Mouse (Mus musculus): Measurements from ENCODE around the gene S1pr5.
"Not testable (repeated sequence)": the region's sequence is repeated elsewhere in the genome, so short reads cannot be mapped to it uniquely, and the experiment has no call there.

S1pr5 gene

GRCm38 (mm10) chr9:21265611-21266010 is 17.4 kb upstream of the S1pr5 start:
- DNase-seq, result peak; percentile 42

DNA sequence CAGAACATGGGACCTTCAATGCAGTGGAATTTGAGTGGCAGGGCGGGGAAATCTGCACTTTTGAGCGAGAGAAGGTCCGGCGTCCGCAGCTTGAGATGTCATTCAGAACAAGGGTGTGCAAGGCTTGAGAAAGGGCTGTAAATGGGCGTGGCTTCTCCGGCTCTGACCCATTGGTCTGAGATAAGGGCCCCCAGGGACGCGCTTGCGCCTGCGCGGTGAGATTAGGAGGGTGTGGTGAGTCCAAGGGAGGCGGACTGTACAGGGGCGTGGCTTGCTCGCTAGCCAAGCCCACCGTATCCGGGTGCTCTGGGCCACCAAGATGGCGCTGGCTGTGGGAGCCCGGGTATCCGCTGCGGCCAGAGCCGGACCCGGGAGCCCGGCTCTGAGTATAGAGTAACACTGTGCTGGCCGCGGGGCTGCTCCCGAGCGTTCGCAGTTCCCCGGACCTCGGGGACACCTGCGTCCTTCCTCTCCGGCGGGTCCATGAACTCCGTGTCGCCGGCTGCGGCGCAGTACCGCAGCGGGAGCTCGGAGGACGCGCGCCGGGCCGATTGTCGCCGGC is 16.8 kb upstream of the S1pr5 start, which contains the start of gene Atg4d:
TSS of gene Atg4d (plus strand) at position 294 of the 562 bp plus-strand sequence.
- DNase-seq, result peak; percentile 99

DNA sequence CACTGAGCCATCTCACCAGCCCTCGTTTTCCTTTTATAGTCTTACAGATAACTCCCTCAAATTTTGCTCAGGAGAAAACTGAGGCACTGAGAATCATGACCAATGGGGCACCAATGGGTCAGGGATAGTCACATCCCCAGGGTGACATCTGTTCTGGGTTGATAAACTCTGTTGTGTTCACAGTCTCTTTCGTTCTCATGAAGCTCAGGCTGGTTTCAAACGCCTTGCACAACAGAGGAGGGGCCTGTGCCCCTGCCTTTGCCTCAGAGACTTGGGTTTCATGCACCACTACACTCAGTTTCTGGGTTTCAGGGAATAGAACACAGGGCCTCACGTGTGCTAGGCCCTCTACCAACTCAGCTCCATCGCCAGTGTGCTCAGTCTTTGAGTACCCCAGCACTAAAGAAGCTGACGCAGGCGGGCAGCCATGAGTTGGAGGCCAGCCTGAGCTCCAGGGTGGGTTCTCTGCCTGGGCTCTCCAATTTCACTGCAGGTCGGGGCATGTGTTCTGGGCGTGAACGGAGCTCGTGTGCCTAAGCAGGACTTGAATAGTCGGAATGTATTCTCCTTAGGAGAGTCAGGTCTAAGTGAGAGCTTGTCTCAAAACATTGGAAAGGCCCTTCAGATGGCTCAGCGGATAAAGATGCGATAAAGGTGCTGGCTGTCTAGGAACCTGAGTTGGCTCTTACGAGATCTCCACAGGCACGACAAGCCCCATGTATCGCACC is 16.2 kb upstream of the S1pr5 start:
- DNase-seq, result no peak

- DNase-seq, result peak; percentile 40
These were observed 13.6 kb upstream of the S1pr5 start for GRCm38 (mm10) chr9:21261831-21262230.

DNA sequence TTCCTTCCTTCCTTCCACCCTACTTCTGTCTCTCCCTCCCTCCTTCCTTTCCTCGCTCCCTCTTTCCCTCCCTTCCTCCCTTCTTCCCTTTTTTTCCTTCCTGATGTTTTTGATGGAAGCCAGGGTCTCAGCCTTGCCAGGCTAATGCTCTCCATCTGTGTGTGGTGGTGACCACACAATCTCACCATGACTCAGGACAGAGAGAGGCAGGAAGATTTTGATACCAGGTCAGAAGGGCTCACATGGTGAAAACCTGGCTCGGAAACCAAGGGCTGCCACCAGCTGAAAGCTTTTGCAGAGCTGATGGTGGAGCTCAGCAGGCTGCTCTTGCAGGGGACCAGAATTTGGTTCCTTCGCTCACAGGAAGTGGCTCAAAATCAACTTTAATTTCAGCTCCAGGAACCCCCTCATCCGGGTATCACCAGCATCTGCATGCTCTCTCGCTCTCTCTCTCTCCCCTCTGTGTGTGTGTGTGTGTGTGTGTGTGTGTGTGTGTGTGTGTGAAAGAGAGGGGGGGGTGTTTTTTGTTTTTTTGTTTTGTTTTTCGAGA is 12.3 kb upstream of the S1pr5 start:
- DNase-seq, result no peak

GRCm38 (mm10) chr9:21256349-21256748 is 8.1 kb upstream of the S1pr5 start:
- not testable (repeated sequence) for DNase-seq

DNA sequence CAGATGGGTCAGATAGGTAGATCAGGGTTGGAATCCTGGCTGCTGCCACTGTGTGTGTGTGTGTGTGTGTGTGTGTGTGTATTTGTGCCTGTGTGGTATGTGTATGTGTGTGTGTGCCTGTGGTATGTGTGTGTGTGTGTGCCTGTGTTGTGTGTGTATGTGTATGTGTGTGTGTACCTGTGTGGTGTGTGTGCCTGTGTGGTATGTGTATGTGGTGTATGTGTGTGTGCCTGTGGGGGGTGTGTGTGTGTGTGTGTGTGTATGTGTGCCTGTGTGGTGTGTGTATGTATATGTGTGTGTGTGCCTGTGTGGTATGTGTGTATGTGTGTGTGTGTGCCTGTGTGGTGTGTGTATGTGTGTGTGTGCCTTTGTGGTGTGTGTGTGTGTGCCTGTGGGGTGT is 6.4 kb upstream of the S1pr5 start:
- DNase-seq, result no peak

GRCm38 (mm10) chr9:21251116-21251735 is 3.0 kb upstream of the S1pr5 start:
- no peak for DNase-seq

- DNase-seq, result no peak
These were observed 2.3 kb upstream of the S1pr5 start for GRCm38 (mm10) chr9:21250509-21250908.

DNA sequence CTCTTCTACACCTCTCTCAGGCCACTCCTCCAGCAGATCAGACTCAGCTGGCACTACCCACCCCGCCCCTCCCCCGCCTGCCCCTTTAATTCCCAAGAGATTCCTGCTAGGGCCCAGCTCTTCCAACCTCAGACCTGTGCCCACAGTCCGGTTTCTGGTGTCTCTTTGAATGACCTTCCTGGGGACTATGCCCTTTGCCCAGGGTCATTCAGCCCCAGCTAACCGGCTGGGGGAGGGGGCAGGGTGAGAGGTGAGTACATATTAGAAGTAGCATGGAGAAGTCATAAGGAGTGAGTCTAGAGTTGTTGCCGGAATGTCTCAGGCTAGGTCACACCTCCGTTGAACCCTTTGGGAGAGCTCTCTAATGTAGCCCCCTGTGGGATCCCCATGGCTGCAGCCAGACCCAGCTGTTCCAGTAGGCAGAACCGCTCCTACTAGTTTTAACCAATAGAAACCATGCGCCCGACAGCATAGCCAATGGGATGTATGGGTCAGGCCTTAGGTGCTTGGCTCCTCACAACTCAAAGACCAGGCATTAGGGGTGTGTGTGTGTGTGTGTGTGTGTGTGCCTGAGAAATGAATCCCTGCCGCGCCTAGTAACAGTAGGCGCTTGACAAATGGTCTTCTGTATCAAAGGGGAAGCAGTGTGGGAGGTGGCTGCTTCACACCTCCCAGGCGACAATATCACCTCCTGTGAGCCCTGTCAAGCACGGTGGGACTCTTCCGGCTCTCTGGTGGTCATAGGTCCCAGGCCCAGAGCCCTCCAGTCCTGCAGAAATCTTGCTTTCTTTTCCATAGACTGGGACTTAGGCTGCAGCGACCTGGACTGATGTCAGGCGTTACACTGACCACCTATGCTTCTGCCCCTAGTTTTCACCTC is 1.6 kb upstream of the S1pr5 start:
- no peak for DNase-seq

- no peak for DNase-seq
These were observed 1.9 kb downstream of the S1pr5 start for GRCm38 (mm10) chr9:21246342-21246741.

GRCm38 (mm10) chr9:21245113-21245487 is 3.1 kb downstream of the S1pr5 start:
- no peak for DNase-seq

GRCm38 (mm10) chr9:21244428-21245112 is 3.7 kb downstream of the S1pr5 start:
- DNase-seq, result no peak

DNA sequence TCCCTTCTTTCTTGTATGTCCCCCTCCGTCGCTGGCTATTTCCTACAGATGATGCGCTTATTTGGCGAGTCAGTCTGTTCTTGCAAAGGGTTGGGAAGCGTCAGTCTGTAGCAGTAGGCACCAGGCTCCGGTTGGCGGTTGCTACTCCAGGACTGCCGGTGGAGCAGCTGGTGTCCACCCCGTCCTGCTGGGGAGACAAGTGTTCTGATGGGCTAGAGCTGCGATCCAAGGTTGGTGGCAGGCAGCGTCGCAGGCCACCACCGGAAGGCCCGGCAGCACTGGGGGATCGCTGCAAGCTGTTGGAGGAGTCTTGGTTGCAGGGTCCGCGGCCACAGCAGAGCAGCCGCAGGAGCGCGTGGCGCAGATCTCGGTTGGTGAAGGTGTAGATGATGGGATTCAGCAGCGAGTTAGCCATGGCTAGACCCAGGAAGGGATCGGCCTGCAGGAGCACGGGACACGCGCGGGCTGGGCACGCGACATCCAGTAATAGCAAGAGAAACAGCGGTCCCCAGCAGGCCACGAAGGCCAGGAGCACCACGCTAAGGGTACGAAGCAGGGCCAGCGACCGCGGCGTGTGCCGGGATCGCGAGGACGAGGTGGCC is 4.3 kb downstream of the S1pr5 start:
- no peak for DNase-seq

- peak; percentile 96 for DNase-seq
These were observed 6.9 kb downstream of the S1pr5 start for GRCm38 (mm10) chr9:21241343-21241742.

DNA sequence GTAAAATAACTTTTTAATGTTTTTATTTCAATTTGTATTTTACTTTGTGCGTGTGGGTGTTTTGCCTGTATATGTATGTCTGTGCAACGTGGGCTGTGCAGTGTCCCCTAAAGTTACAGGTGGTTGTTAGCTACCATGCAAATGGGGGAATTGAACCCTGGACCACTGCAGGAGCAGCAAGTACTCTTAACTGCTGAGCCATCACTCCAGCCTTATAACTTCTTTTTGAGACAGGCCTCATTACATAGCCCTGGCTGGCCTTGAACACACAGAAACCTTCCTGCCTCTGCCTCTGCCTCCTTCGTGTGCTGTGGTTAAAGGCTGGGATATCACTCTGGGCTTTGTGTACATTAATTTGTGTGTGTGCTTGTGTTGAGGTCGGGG is 8.8 kb downstream of the S1pr5 start:
- no peak for DNase-seq

DNA sequence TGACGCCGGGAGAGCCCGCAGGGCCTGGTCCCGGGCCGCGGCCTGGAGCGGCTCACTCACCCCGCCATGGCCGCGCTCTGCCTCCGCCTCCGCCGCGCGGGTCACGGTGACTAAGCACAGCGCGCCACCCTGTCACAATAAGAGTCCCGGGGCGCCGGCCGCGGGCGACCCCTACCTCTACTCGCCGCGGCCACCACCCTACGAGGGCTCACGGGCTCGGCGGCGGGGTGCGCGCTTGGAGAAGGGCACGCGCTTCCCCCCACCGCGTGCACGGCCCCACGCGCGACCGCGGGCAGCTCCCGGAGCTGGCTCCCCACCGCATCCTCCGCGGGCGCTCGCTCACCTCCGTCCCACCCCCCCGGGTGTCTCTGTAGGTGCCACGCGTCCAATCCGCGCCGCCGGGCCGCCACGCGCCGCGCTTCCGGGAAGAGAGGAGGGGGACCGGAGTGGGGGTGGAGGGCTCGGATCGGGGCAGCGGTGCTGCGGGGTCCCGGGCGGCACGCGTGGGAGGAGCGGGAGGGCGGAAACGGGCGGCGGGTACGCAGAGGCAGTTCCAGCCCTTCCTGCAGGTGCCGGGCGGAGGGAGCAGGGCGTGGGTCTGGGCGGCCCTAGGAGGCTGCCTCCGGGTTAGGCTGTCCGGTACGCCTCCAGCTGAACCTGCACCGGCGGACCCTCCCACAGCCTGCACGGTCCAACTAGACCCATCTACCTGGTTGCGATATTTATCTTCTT is 9.3 kb downstream of the S1pr5 start, which contains the start of gene Keap1:
TSS of gene Keap1 (minus strand) at position 629 of the 732 bp plus-strand sequence.
- DNase-seq, result peak; percentile 83

DNA sequence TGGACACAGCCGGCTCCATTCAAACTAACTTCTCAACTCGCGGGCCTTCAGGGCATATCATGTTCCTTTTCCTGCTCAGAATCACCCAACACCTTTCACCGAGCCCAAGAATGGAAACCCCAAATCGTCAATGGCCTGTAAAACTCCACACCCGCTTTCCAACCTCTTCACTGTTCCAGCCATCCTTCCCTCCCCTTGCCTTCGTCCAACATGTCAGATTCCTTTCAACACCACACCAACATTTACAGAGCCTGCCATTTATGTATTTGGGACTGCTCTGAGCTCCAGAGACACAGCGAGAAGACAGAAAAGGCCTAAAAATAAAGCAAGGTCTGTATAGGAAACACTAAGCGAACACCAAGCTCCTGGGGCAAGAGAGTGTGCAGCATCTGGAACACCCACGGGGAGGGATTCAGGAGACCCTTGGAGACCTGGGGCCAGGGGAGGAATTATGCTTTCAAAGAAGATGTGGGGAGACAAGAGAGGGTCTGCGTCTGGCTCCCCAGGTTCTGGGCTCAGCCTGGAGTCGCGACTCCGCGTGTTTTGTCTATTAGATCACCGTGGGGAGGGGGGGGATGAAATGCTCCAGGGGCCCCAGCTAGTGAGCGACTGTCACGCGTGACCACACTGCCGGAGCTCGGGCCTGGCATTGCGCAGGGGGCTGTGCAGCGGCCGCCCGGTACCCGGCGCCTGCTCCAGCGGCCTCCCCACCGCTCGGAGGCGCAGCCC is 10.1 kb downstream of the S1pr5 start:
- DNase-seq, result no peak

DNA sequence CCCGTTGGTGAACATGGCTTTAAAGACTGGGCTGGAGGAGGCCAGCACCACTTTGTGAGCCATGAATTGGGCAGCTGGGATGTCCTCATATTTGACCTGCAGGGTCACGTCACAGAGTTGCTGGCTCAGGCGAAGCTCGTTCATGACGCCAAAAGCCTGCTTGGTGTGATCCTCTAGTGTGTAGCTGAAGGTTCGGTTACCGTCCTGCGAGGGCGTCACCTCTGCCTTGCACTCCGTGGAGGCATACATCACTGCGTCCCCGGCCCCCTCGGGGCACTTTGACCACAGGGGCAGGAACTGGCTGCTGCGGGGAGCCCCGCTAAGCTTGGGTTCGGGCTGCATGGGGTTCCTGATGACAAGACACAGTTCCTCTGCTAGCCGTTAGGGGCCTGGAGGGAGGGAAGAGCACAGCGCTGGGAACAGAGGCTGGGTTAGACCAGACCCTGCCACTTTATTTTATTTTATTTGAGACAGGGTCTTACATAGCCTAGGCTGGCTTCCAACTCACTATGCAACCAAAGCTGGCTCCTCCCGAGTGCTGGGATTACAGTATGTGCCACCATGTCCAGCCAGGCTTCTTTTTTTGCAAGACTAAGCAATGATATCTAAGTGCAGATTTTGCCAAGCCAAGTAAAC is 10.8 kb downstream of the S1pr5 start:
- DNase-seq, result no peak

GRCm38 (mm10) chr9:21236991-21237367 is 11.3 kb downstream of the S1pr5 start:
- DNase-seq, result peak; percentile 10

Data from lung, postnatal 36 days (tissue).